Mouse (Mus musculus) olfactory bulb, adult 2 months (tissue): ENCODE data around the gene Gas7.

Experiments
- CTCF ChIP-seq: fragments of 200-500 bp; IDR thresholded peaks from 2 replicates; pipeline ENCODE4 v1.5.1; 2012; ENCODE audit warnings: low read depth, mild to moderate bottlenecking, low read length, moderate library complexity; ENCODE audit not compliant: insufficient read depth
- POLR2A ChIP-seq: fragments of 200-500 bp; IDR thresholded peaks from 2 replicates; pipeline ENCODE4 v1.6.1; 2012; ENCODE audit warnings: mild to moderate bottlenecking, low read depth, low read length, moderate library complexity; ENCODE audit not compliant: insufficient read depth

- no peak for TF ChIP-seq CTCF
- TF ChIP-seq POLR2A: no peak
Measured at GRCm38 (mm10) chr11:67438746-67439145, 16.5 kb upstream of the Gas7 start.
